Mouse (Mus musculus): Measurements from ENCODE around the gene Camk2d.

- TF ChIP-seq HCFC1 (IDR thresholded peaks at IDR 0.05; ENCODE audit: borderline replicate concordance, insufficient read depth, low read length) (no peak), CHD2 (IDR thresholded peaks at IDR 0.05; ENCODE audit: low read depth, low read length) (no peak), MAFK (IDR thresholded peaks at IDR 0.05; ENCODE audit: insufficient read depth, low read depth, low read length) (no peak), ZC3H11A (IDR thresholded peaks at IDR 0.05; ENCODE audit: borderline replicate concordance, low read depth, low read length) (no peak)
Measured at GRCm38 (mm10) chr3:126727387-126727786, 131.3 kb downstream of the Camk2d start.
